Mouse (Mus musculus): ENCODE data around the gene Ccdc59. TPM values are rescaled to one million over a fixed set of nuclear protein-coding genes. Genes with fewer than 3 reads are reported as not detected.

Ccdc59 gene
- polyA plus RNA-seq (2021) = 29.8 TPM

GRCm38 (mm10) chr10:105840928-105841888, at the start of gene Ccdc59, which contains the start of gene Mettl25:
Gene Ccdc59, plus strand, starts transcription at chr10:105841067.
Gene Mettl25, minus strand, starts transcription at chr10:105841380.
- DNase-seq (ENCODE audit: low read depth, low spot score) (peak; percentile 54), ATAC-seq (peak; percentile 98)
- peak; percentile 94 for TF ChIP-seq CTCF (IDR thresholded peaks at IDR 0.05)
- CTCF ChIA-PET = interaction anchor here (1.0 to 1.8 kb wide), 6 partner anchors 9 to 744 kb away, joined by 3 to 16 read pairs (median 6); no protein-coding TSS in a partner anchor
- in situ Hi-C loops (cut with MboI; ENCODE audit: low pct_unique_long_range_greater_than_20kb) = no loop called here
- no peaks in the 10 kb centered on the region for H3K27me3 ChIP-seq
- POLR2A ChIA-PET = no interaction called here

- no peaks in the 10 kb centered on the region for H3K27me3 ChIP-seq
- in situ Hi-C loops (cut with MboI; ENCODE audit: low pct_unique_long_range_greater_than_20kb) = no loop called here
- DNase-seq (ENCODE audit: low read depth, low spot score) (no peak), ATAC-seq (no peak)
- ChIA-PET CTCF (interaction anchor here (0.9 to 1.1 kb wide), 2 partner anchors 20 to 28 kb away, joined by 3 read pairs; no protein-coding TSS in a partner anchor), POLR2A (no interaction called here)
- no peak for TF ChIP-seq CTCF (IDR thresholded peaks at IDR 0.05)
These were observed 46.9 kb upstream of the Ccdc59 start for GRCm38 (mm10) chr10:105793776-105794552.

DNA sequence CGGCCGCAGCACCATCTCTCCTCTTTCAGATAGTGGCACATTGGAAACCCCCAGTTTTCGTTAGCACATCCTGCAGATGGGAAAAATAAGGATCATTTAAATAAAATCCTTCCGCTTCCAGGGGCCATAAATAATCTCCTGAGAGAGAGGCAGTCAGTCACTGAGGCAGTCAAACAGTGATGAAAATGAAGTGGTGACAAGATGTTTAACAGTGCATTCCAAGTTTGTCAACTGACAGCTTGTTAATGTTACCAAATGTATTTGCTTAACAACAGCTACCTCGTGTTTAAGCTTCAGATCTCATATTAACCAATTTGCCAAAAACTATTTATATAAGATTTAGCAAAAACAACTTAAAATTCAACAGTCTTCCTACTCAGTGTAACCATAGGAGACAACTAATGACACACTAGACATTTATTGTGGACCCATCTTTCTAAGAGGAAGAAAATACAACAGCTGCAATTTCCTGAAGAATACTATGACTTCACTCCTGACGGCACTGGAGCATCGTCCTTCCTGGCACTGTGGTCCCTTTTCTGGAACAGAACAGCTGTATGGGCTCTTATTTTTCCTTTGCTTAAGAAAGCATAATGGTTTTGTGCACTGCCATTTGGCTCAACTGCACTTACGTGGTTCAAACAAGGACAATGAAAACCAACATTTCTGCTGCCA, 43.5 kb upstream of the Ccdc59 start:
- POLR2A ChIA-PET = no interaction called here
- CTCF ChIA-PET = interaction anchor here (1.2 kb wide), 1 partner anchor 23 kb away, joined by 3 read pairs; no protein-coding TSS in a partner anchor
- no peaks in the 10 kb centered on the region for H3K27me3 ChIP-seq
- in situ Hi-C loops (cut with MboI; ENCODE audit: low pct_unique_long_range_greater_than_20kb) = no loop called here
- no peak for TF ChIP-seq CTCF (IDR thresholded peaks at IDR 0.05)
- ATAC-seq = no peak
- no peak for DNase-seq (ENCODE audit: low read depth, low spot score)

GRCm38 (mm10) chr10:105801147-105801546, 39.7 kb upstream of the Ccdc59 start:
- ATAC-seq (no peak), DNase-seq (ENCODE audit: low read depth, low spot score) (no peak)
- no peaks in the 10 kb centered on the region for H3K27me3 ChIP-seq
- ChIA-PET POLR2A (no interaction called here), CTCF (interaction anchor here (1.3 to 1.8 kb wide), 2 partner anchors 9 to 26 kb away, joined by 3 to 4 read pairs; no protein-coding TSS in a partner anchor)
- TF ChIP-seq CTCF (IDR thresholded peaks at IDR 0.05) = no peak
- in situ Hi-C loops (cut with MboI; ENCODE audit: low pct_unique_long_range_greater_than_20kb) = no loop called here

DNA sequence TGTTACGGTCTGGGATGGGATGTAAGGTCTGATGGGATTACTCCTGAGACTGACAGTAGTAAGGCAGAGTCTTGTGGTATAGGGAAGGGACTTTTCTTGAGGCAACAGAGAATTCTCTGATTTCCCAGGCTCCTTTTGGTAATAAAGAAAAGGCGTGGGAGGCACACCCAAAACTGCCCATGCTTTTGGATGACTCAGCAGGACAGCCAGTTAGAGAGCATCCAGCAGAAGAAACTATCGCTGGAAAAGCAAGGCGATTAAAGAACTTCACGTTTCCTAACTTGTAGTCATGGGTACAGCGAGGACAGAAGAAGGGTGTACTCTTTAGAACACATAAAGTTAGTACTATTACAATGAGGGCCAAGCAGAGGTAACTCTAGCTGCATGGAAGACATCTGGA, 38.7 kb upstream of the Ccdc59 start:
- ChIA-PET POLR2A (no interaction called here), CTCF (no interaction called here)
- DNase-seq (ENCODE audit: low read depth, low spot score) (no peak), ATAC-seq (no peak)
- in situ Hi-C loops (cut with MboI; ENCODE audit: low pct_unique_long_range_greater_than_20kb) = no loop called here
- H3K27me3 ChIP-seq = no peaks in the 10 kb centered on the region
- no peak for TF ChIP-seq CTCF (IDR thresholded peaks at IDR 0.05)

DNA sequence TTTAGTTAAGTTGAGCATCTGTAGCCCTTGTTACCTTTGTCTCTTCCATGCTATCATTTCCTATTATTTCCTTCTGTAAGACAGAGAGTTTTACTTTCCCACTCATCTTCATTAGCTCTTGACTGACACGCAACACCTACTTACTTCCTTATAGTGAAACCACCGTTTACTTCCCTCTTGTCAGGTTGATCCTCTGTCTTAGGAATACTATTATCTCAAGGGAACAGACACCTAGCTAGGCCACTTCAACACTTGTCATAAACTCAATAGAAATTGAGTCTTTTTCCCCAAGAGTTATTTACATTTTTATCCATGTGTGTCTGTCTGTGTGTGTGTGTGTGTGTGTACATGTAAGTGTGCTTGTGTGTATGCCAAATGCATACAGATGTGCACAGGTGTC, 37.4 kb upstream of the Ccdc59 start:
- DNase-seq (ENCODE audit: low read depth, low spot score) (no peak), ATAC-seq (no peak)
- ChIA-PET POLR2A (interaction anchor here (0.5 kb wide), 1 partner anchor 1217 kb away, joined by 5 read pairs; no protein-coding TSS in a partner anchor), CTCF (interaction anchor here (1.1 to 1.9 kb wide), 3 partner anchors 13 to 23 kb away, joined by 3 to 5 read pairs (median 5); no protein-coding TSS in a partner anchor)
- no peak for TF ChIP-seq CTCF (IDR thresholded peaks at IDR 0.05)
- in situ Hi-C loops (cut with MboI; ENCODE audit: low pct_unique_long_range_greater_than_20kb) = no loop called here
- no peaks in the 10 kb centered on the region for H3K27me3 ChIP-seq

GRCm38 (mm10) chr10:105806259-105807010, 34.4 kb upstream of the Ccdc59 start:
- in situ Hi-C loops (cut with MboI; ENCODE audit: low pct_unique_long_range_greater_than_20kb) = no loop called here
- POLR2A ChIA-PET = no interaction called here

DNA sequence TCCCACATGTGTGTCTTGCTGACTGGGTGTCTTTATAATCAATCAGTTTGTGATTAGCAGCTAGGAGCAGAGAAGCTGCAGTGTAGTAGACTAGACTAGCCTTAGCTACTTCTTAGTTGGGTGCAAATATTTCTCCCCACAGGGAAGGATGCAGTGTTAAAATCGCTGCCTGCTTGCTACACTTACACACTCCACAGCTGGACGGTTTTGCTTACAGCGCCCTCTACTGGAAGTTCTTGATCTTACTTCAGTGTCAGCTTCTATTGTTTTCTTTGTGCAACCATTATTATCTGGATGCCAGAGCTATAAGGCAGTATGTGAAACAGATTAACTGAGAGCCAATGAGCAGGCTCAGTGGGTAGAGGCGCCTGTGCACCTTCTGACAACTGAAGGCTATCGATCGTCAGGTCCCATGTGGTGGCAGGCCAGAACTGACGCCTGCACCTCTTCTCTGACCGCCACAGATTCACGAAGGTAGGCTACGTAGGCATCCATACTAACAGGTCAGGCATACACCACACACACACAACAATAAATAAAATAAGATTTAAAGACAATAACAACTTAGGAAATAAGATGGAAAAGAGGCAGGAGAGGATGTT, 6.1 kb upstream of the Ccdc59 start:
- DNase-seq (ENCODE audit: low read depth, low spot score) = no peak
- ATAC-seq = peak; percentile 96
- CTCF ChIA-PET = interaction anchor here (1.0 to 2.6 kb wide), 6 partner anchors 9 to 60 kb away, joined by 3 to 16 read pairs (median 4); no protein-coding TSS in a partner anchor
- in situ Hi-C loops (cut with MboI; ENCODE audit: low pct_unique_long_range_greater_than_20kb) = no loop called here
- TF ChIP-seq CTCF (IDR thresholded peaks at IDR 0.05) = peak; percentile 72
- H3K27me3 ChIP-seq = no peaks in the 10 kb centered on the region
- POLR2A ChIA-PET = no interaction called here

More at GRCm38 (mm10) chr10:105806259-105807010, 34.4 kb upstream of the Ccdc59 start:
- ATAC-seq (no peak), DNase-seq (ENCODE audit: low read depth, low spot score) (no peak)
- no peaks in the 10 kb centered on the region for H3K27me3 ChIP-seq
- CTCF ChIA-PET = interaction anchor here (1.1 to 1.5 kb wide), 2 partner anchors 11 to 32 kb away, joined by 3 to 9 read pairs; no protein-coding TSS in a partner anchor
- TF ChIP-seq CTCF (IDR thresholded peaks at IDR 0.05) = no peak

DNA sequence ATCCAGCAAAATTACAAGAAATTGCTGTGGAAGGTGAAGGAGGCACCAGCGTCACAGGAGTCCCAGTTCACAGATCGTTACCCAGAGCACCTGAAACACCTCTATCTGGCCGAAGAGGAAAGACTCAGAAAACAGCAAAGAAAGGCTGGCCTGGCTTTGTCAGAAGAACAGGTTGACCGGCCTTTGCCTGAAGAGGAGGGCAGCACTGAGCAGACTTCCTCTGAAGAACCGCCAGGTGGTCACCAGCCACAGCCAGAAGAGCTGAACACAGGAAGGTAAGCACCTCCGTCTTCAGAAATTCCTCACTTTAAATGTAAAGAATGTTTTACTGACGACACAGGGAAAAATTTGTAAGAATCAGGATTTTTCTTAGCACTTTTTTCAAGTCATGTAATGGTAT, 1.7 kb downstream of the Ccdc59 start:
- CTCF ChIA-PET = no interaction called here
- DNase-seq (ENCODE audit: low read depth, low spot score) (no peak), ATAC-seq (no peak)
- in situ Hi-C loops (cut with MboI; ENCODE audit: low pct_unique_long_range_greater_than_20kb) = no loop called here
- TF ChIP-seq CTCF (IDR thresholded peaks at IDR 0.05) = no peak
- H3K27me3 ChIP-seq = no peaks in the 10 kb centered on the region
- POLR2A ChIA-PET = no interaction called here

Measured in Patski (cell line).